17 mouse cellular contexts compared by ENCODE assay signal in genomic region chr6:37730500-37731239, GRCm38 (mm10).
DNase-seq lines count a peak whose midpoint lies in the region; ATAC-seq lines count a peak whose summit lies in the region.
"Had no signal": no experiment of that assay in that cellular context is flagged by ENCODE, and none has a peak within 500 bp of the region (broad histone marks: within the 10 kb centered on the region; RNA-seq: fewer than 3 reads in every experiment).

No protein-coding gene starts in this region.

- H3K27ac ChIP-seq in limb, embryonic 11.5 days (replicated peaks; ENCODE audit: low read depth, low read length) = no peak overlapping the region; the same call in 1 of the 2 replicates
- no peak overlapping the region for H3K27ac ChIP-seq in liver, embryonic 12.5 days
- H3K27ac ChIP-seq: liver, embryonic 15.5 days; midbrain, embryonic 12.5 days; neural tube, embryonic 12.5 days; stomach, postnatal 0 days had no signal

- H3K27me3 ChIP-seq in limb, embryonic 11.5 days (ENCODE audit: control insufficient read depth, insufficient read depth, low read length) = no peaks in the 10 kb centered on the region
- no peaks in the 10 kb centered on the region for H3K27me3 ChIP-seq in liver, embryonic 12.5 days (replicated peaks)
- H3K27me3 ChIP-seq: liver, embryonic 15.5 days; midbrain, embryonic 12.5 days; neural tube, embryonic 12.5 days had no signal

- H3K4me3 ChIP-seq in limb, embryonic 11.5 days (ENCODE audit: low read depth, low read length) = no peak overlapping the region
- no peak overlapping the region for H3K4me3 ChIP-seq in liver, embryonic 12.5 days
- H3K4me3 ChIP-seq: liver, embryonic 15.5 days; midbrain, embryonic 12.5 days; neural tube, embryonic 12.5 days had no signal

- DNase-seq in kidney, adult 11 months = peak; percentile 45
- no peak for DNase-seq in kidney, adult 18-20 months
- DNase-seq in R1 (ENCODE audit: low read depth, low spot score) = peak; percentile 77
- peak; percentile 41 for DNase-seq in forelimb bud, embryonic 11.5 days (ENCODE audit: low read depth, low spot score)
- DNase-seq in limb, embryonic 11.5 days (ENCODE audit: low spot score) = peak; percentile 23
- no peak for DNase-seq in thymus, postnatal 25 days
- DNase-seq: adrenal gland, adult 8-10 months; cerebellum, adult 11-12 months; heart, postnatal 36 days; right cerebral cortex, postnatal 14 days had no signal

- no peaks in the 10 kb centered on the region for H3K9me3 ChIP-seq in limb, embryonic 11.5 days (ENCODE audit: control insufficient read depth, low read length)
- H3K9me3 ChIP-seq in liver, embryonic 12.5 days (replicated peaks) = no peaks in the 10 kb centered on the region
- H3K9me3 ChIP-seq: liver, embryonic 15.5 days; midbrain, embryonic 12.5 days; neural tube, embryonic 12.5 days had no signal

- H3K36me3 ChIP-seq in limb, embryonic 11.5 days (ENCODE audit: control insufficient read depth, insufficient read depth, low read length) = no peaks in the 10 kb centered on the region
- no peaks in the 10 kb centered on the region for H3K36me3 ChIP-seq in liver, embryonic 12.5 days
- H3K36me3 ChIP-seq: liver, embryonic 15.5 days; midbrain, embryonic 12.5 days; neural tube, embryonic 12.5 days had no signal

- 62% methylated on average over 8 of the region's 8 CpGs for WGBS in limb, embryonic 11.5 days
- WGBS in liver, embryonic 12.5 days (ENCODE audit: insufficient replicate concordance) = 77% methylated on average over 8 of the region's 8 CpGs

- no peak overlapping the region for H3K9ac ChIP-seq in limb, embryonic 11.5 days (ENCODE audit: low read length)
- H3K9ac ChIP-seq in liver, embryonic 12.5 days = no peak overlapping the region
- H3K9ac ChIP-seq: liver, embryonic 15.5 days; midbrain, embryonic 12.5 days; neural tube, embryonic 12.5 days had no signal

- no peak overlapping the region for H3K4me2 ChIP-seq in limb, embryonic 11.5 days (ENCODE audit: low read depth, severe bottlenecking)
- H3K4me2 ChIP-seq in liver, embryonic 12.5 days = no peak overlapping the region
- H3K4me2 ChIP-seq: liver, embryonic 15.5 days; midbrain, embryonic 12.5 days; neural tube, embryonic 12.5 days had no signal

- ATAC-seq in limb, embryonic 11.5 days (ENCODE audit: insufficient number of reproducible peaks, low FRiP score, low TSS enrichment, low read depth) = 0 out of 2 replicates have a peak, but pooled peaks have one; percentile 57
- ATAC-seq in granulocyte monocyte progenitor cell, adult 5-6 weeks (replicated peaks; ENCODE audit: poor library complexity, severe bottlenecking) = no peak
- ATAC-seq in liver, embryonic 12.5 days = no peak
- ATAC-seq: intestine, postnatal 0 days had no signal

- peaks cover 5% of the 10 kb centered on the region; the same call in 1 of the 2 replicates for H3K4me1 ChIP-seq in limb, embryonic 11.5 days (ENCODE audit: control insufficient read depth, insufficient read depth, low read length)
- H3K4me1 ChIP-seq in liver, embryonic 12.5 days = peaks cover 2% of the 10 kb centered on the region; the same call in 1 of the 2 replicates
- H3K4me1 ChIP-seq: liver, embryonic 15.5 days; neural tube, embryonic 12.5 days had no signal

Comparison
In these comparisons a context has a peak if more than half of its experiments do, and no peak if none do; other contexts are left out.
1. DNase-seq: peak in kidney, adult 11 months (single experiment), R1 (single experiment), forelimb bud, embryonic 11.5 days (single experiment) and limb, embryonic 11.5 days (single experiment); none in kidney, adult 18-20 months (single experiment) and thymus, postnatal 25 days (single experiment).